Mouse (Mus musculus) liver, embryonic 16.5 days (tissue): ENCODE results near the gene Gm28308. TPM values are rescaled to one million over a fixed set of nuclear protein-coding genes. Genes with fewer than 3 reads are reported as not detected.
A peak's percentile ranks its signal among the peaks of the same experiment; 100 is the strongest.

Experiments
- ATAC-seq: fragments of 200-750 bp; cut with Nextera tagmentation; 2 replicates; pipeline ENCODE4 v1.8.0; 2017; ENCODE audit warnings: low read depth, mild to moderate bottlenecking, moderate number of reproducible peaks, moderate library complexity
- H3K27ac ChIP-seq: fragments of 300-500 bp; sonication (generic); 2 replicates; pipeline ENCODE4 v1.5.1; 2014; ENCODE audit warnings: mild to moderate bottlenecking, low read length
- H3K27me3 ChIP-seq: fragments of 300-500 bp; sonication (generic); 2 replicates; pipeline ENCODE4 v1.6.1; 2014; ENCODE audit warnings: low read depth, low read length, mixed read lengths; ENCODE audit not compliant: control insufficient read depth, insufficient read depth
- H3K36me3 ChIP-seq: fragments of 300-500 bp; sonication (generic); 2 replicates; pipeline ENCODE4 v1.6.1; 2014; ENCODE audit warnings: mild to moderate bottlenecking; ENCODE audit not compliant: control insufficient read depth, insufficient read depth
- H3K4me1 ChIP-seq: fragments of 300-500 bp; sonication (generic); 2 replicates; pipeline ENCODE4 v1.6.1; 2014; ENCODE audit warnings: low read depth, low read length, mixed read lengths; ENCODE audit not compliant: control insufficient read depth
- H3K4me2 ChIP-seq: fragments of 300-500 bp; sonication (generic); 2 replicates; pipeline ENCODE4 v1.6.1; 2014; ENCODE audit warnings: low read depth, low read length, mixed read lengths
- H3K4me3 ChIP-seq: fragments of 300-500 bp; sonication (generic); 2 replicates; pipeline ENCODE4 v1.5.1; 2014; ENCODE audit warnings: low read depth, mild to moderate bottlenecking, low read length
- H3K9ac ChIP-seq: fragments of 300-500 bp; sonication (generic); 2 replicates; pipeline ENCODE4 v1.6.1; 2014; ENCODE audit warnings: low read depth, low read length
- H3K9me3 ChIP-seq: fragments of 300-500 bp; sonication (generic); replicated peaks from 2 replicates; pipeline ENCODE4 v1.6.1; 2016; ENCODE audit warnings: low read length; ENCODE audit not compliant: control insufficient read depth
- WGBS: fragments of 180-500 bp; shearing (Covaris S2); extraction: QIAGEN DNeasy Blood & Tissue Kit; methylation state at CpG from one replicate; pipeline ENCODE4 v1.1.7; 2014; ENCODE audit not compliant: insufficient replicate concordance; 5-methylcytosine and 5-hydroxymethylcytosine counted together
- polyA plus RNA-seq: library from polyadenylated mRNA; unstranded; fragments of >200 nt; fragmentation: Nextera tagmentation; extraction: Ambion mirVana; gene quantifications from 2 replicates; pipeline ENCODE4 v1.2.1, GENCODE M21; 2015

Gene Gm28308
- polyA plus RNA-seq, 1 experiment from 2014 or later: not detected

- Histone ChIP-seq H3K9me3 (no peaks in the 10 kb centered on the region), H3K36me3 (no peaks in the 10 kb centered on the region), H3K4me1 (peaks cover 5% of the 10 kb centered on the region), H3K9ac (no peak overlapping the region), H3K27ac (no peak overlapping the region), H3K4me2 (peak overlapping the region; percentile 60), H3K4me3 (peak overlapping the region; percentile 59), H3K27me3 (peaks cover 84% of the 10 kb centered on the region)
- ATAC-seq: peak; percentile 55
- WGBS: 2% methylated on average over 49 of the region's 55 CpGs
Observed at GRCm38 (mm10) chr6:52191860-52192550, 21.1 kb downstream of the Gm28308 start.

GRCm38 (mm10) chr6:52190906-52191810, 22.0 kb downstream of the Gm28308 start, which contains the start of gene Hoxa4:
Gene Hoxa4 (minus strand): TSS chr6:52191753.
- no peaks in the 10 kb centered on the region for H3K36me3 ChIP-seq
- H3K4me1 ChIP-seq: peaks cover 5% of the 10 kb centered on the region
- no peak within 1 kb of the TSS; the same call in 1 of the 2 replicates for H3K27ac ChIP-seq
- no peak for ATAC-seq
- WGBS: under 1% methylated on average over 64 of the region's 102 CpGs
- H3K27me3 ChIP-seq: peaks cover 87% of the 10 kb centered on the region
- H3K4me3 ChIP-seq: peak within 1 kb of the TSS; percentile 59
- peak within 1 kb of the TSS; percentile 37; the same call in 1 of the 2 replicates for H3K9ac ChIP-seq
- H3K9me3 ChIP-seq: no peaks in the 10 kb centered on the region
- H3K4me2 ChIP-seq: peak within 1 kb of the TSS; percentile 60

- Histone ChIP-seq H3K4me3 (no peak overlapping the region), H3K27me3 (peaks cover 85% of the 10 kb centered on the region), H3K4me2 (no peak overlapping the region), H3K27ac (no peak overlapping the region), H3K9ac (no peak overlapping the region), H3K4me1 (peaks cover 5% of the 10 kb centered on the region), H3K9me3 (no peaks in the 10 kb centered on the region), H3K36me3 (no peaks in the 10 kb centered on the region)
- 37% methylated on average over 23 of the region's 23 CpGs for WGBS
- ATAC-seq: no peak
Observed at GRCm38 (mm10) chr6:52190410-52190809, 22.7 kb downstream of the Gm28308 start.

GRCm38 (mm10) chr6:52189909-52190308, 23.2 kb downstream of the Gm28308 start:
- no peaks in the 10 kb centered on the region for H3K36me3 ChIP-seq
- no peaks in the 10 kb centered on the region for H3K9me3 ChIP-seq
- ATAC-seq: no peak
- H3K4me1 ChIP-seq: peaks cover 5% of the 10 kb centered on the region
- H3K27ac ChIP-seq: no peak overlapping the region
- no peak overlapping the region for H3K4me2 ChIP-seq
- 39% methylated on average over 8 of the region's 8 CpGs for WGBS
- H3K4me3 ChIP-seq: no peak overlapping the region
- no peak overlapping the region for H3K9ac ChIP-seq
- H3K27me3 ChIP-seq: peaks cover 82% of the 10 kb centered on the region

- no peak overlapping the region for H3K4me3 ChIP-seq
Observed at GRCm38 (mm10) chr6:52189172-52189591, 24.0 kb downstream of the Gm28308 start.

GRCm38 (mm10) chr6:52186500-52186899, 26.6 kb downstream of the Gm28308 start:
- H3K4me1 ChIP-seq: peaks cover 3% of the 10 kb centered on the region; the same call in 1 of the 2 replicates

More at GRCm38 (mm10) chr6:52189172-52189591, 24.0 kb downstream of the Gm28308 start:
- H3K9me3 ChIP-seq: no peaks in the 10 kb centered on the region
- WGBS: 37% methylated on average over 5 of the region's 5 CpGs
- no peak for ATAC-seq
- no peak overlapping the region for H3K9ac ChIP-seq
- H3K27ac ChIP-seq: no peak overlapping the region
- H3K27me3 ChIP-seq: peaks cover 81% of the 10 kb centered on the region
- no peak overlapping the region for H3K4me2 ChIP-seq
- H3K4me1 ChIP-seq: peaks cover 5% of the 10 kb centered on the region
- H3K36me3 ChIP-seq: no peaks in the 10 kb centered on the region

GRCm38 (mm10) chr6:52185834-52186233, 27.3 kb downstream of the Gm28308 start:
- H3K27me3 ChIP-seq: peaks cover 62% of the 10 kb centered on the region
- H3K4me1 ChIP-seq: peaks cover 3% of the 10 kb centered on the region; the same call in 1 of the 2 replicates
- WGBS: 41% methylated on average over 3 of the region's 3 CpGs
- H3K9me3 ChIP-seq: no peaks in the 10 kb centered on the region
- no peak overlapping the region for H3K27ac ChIP-seq
- no peak overlapping the region for H3K4me3 ChIP-seq
- no peak overlapping the region for H3K9ac ChIP-seq
- H3K36me3 ChIP-seq: no peaks in the 10 kb centered on the region
- ATAC-seq: no peak
- H3K4me2 ChIP-seq: no peak overlapping the region

More at GRCm38 (mm10) chr6:52186500-52186899, 26.6 kb downstream of the Gm28308 start:
- H3K36me3 ChIP-seq: no peaks in the 10 kb centered on the region
- no peak overlapping the region for H3K27ac ChIP-seq
- no peak overlapping the region for H3K9ac ChIP-seq
- WGBS: 24% methylated on average over 1 of the region's 1 CpGs
- no peak overlapping the region for H3K4me2 ChIP-seq
- no peak overlapping the region for H3K4me3 ChIP-seq
- ATAC-seq: no peak
- no peaks in the 10 kb centered on the region for H3K9me3 ChIP-seq
- H3K27me3 ChIP-seq: peaks cover 63% of the 10 kb centered on the region

- Histone ChIP-seq H3K4me1 (peaks cover 3% of the 10 kb centered on the region; the same call in 1 of the 2 replicates), H3K9me3 (no peaks in the 10 kb centered on the region)
- 10% methylated on average over 19 of the region's 19 CpGs for WGBS
Observed at GRCm38 (mm10) chr6:52185222-52185621, 27.9 kb downstream of the Gm28308 start.

More at GRCm38 (mm10) chr6:52185222-52185621, 27.9 kb downstream of the Gm28308 start:
- Histone ChIP-seq H3K9ac (no peak overlapping the region), H3K4me2 (0 out of 2 replicates have a peak overlapping the region, but pooled peaks have one; percentile 10), H3K36me3 (no peaks in the 10 kb centered on the region), H3K27me3 (peaks cover 62% of the 10 kb centered on the region), H3K4me3 (no peak overlapping the region), H3K27ac (no peak overlapping the region)
- ATAC-seq: no peak
